Mouse (Mus musculus) adrenal gland, postnatal 4 days (tissue): Measurements from ENCODE around the gene Gpank1. TPM values are rescaled to one million over a fixed set of nuclear protein-coding genes. Genes with fewer than 3 reads are reported as not detected.

Experiments
- DNase-seq, 2 experiments: peaks; one replicate each; pipeline ENCODE4 v3.0.0; 2021 to 2022; ENCODE audit warnings: low spot score in 2 of 2, mixed read lengths in 2 of 2
- total RNA-seq, 2 experiments: library from RNA; stranded (reverse); gene quantifications; 2 replicates each; pipeline ENCODE4 v1.2.3; 2021

Gpank1 gene
- total RNA-seq, 2 experiments from 2014 or later = 14.7 TPM

- DNase-seq = no peak
Measured at GRCm38 (mm10) chr17:35131038-35131437, 9.8 kb downstream of the Gpank1 start.

DNA sequence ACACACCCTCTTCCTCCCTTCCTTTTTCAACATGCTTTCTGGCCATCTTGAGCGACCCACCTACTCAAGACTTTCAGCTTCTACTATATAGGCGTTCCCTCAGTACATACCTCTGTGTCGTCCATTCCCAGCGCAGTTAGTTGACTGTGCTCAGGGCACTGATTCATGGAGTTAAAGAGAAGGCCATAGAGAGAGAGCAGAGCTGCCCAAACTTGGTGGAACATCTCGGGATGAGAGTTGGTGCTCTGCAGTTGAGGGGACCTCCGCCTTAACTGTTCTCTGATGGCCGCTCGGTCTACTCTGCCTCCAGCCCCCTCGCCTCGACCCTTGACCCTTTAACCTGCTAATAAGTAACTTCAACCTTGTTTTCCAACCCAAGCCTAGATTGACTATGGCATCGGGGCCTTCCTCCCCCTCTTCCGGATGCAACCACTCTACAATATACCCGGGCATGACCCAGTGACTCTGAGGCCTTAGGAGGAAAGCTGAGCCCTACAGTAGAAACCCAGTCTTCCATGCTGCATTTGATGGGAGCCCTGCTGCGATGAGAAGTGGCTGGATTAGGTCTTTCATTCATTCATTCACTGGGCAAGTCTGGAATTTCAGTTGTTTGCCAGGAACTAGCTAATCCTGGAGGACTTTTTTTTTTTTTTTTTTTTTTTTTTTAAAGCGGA is 10.4 kb downstream of the Gpank1 start, which contains the start of gene Apom:
Apom (minus strand) TSS at position 551 of the 674 bp plus-strand sequence.
- no peak for DNase-seq

- DNase-seq = no peak
Measured at GRCm38 (mm10) chr17:35132174-35132560, 10.9 kb downstream of the Gpank1 start.

- DNase-seq = no peak
Measured at GRCm38 (mm10) chr17:35133517-35133916, 12.3 kb downstream of the Gpank1 start.

GRCm38 (mm10) chr17:35134801-35135590 is 13.7 kb downstream of the Gpank1 start, which contains the start of gene Bag6:
Gene Bag6 (plus strand): TSS chr17:35135178.
- peak; percentile 91 to 92 for DNase-seq

- no peak for DNase-seq
Measured at GRCm38 (mm10) chr17:35135591-35136320, 14.5 kb downstream of the Gpank1 start.

- DNase-seq = no peak
Measured at GRCm38 (mm10) chr17:35139269-35139668, 18.0 kb downstream of the Gpank1 start.

DNA sequence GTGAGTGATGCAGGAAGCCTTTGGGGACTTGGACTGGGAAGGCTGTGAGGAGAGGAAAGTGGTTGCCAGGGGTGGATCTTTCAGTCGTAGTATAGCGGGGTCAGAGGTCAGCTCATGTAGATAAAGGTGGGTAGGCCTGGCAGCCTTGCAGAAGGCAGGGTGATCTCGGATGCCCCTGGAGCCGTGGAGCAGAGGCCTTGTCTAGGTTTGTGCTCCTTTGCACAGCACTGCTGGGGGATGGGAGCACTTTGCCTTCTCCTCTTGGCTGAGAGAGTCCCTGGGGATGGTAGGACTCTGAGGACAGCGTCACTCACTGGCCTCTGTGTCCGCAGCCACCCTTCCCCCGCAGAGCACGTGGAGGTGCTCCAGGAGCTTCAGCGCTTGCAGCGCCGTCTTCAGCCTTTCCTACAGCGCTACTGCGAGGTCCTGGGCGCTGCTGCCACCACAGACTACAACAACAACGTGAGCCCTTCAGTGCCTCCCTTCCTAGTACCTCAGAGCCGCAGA is 19.3 kb downstream of the Gpank1 start:
- no peak for DNase-seq

DNA sequence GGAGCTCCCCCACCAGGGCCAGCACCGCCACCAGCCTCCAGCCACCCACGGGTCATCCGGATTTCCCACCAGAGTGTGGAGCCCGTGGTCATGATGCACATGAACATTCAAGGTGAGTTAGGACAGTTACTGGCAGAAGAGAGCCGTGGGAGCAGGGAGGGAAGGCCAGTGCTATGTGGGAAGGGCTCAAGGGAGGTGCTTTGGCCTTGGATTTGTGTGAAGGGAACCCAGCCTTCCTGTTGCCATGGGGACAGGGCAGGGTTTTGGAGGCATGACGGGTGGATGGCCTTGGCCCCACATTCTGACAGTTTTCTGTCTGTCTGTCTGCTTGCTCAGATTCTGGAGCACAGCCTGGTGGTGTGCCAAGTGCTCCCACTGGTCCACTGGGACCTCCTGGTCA is 20.7 kb downstream of the Gpank1 start:
- DNase-seq = peak in 1 of 2 experiments; percentile 62

DNA sequence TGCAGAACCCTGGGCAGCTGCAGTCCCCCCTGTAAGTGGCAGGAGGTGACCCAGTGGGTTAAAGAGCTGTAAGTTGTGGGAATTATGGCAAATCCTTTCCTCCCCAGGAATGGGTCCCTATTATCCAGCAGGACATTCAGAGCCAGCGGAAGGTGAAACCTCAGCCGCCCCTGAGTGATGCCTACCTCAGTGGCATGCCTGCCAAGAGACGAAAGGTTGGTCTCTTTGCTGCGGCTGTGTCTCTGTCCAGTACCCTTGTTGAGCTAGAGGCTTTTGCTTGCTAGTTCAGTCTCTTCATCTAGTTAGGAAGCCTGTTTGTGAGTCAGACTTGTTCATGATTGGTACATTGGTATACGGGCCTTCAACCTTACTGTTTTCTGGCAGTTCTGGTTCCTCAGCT is 24.9 kb downstream of the Gpank1 start:
- DNase-seq = no peak

- no peak for DNase-seq
Measured at GRCm38 (mm10) chr17:35147348-35147747, 26.1 kb downstream of the Gpank1 start.

GRCm38 (mm10) chr17:35147922-35148639 is 26.8 kb downstream of the Gpank1 start:
- no peak for DNase-seq

GRCm38 (mm10) chr17:35152121-35152520 is 30.9 kb downstream of the Gpank1 start:
- DNase-seq = no peak

- no peak for DNase-seq
Measured at GRCm38 (mm10) chr17:35153077-35153476, 31.8 kb downstream of the Gpank1 start.

- no peak for DNase-seq
Measured at GRCm38 (mm10) chr17:35153931-35154330, 32.7 kb downstream of the Gpank1 start.

DNA sequence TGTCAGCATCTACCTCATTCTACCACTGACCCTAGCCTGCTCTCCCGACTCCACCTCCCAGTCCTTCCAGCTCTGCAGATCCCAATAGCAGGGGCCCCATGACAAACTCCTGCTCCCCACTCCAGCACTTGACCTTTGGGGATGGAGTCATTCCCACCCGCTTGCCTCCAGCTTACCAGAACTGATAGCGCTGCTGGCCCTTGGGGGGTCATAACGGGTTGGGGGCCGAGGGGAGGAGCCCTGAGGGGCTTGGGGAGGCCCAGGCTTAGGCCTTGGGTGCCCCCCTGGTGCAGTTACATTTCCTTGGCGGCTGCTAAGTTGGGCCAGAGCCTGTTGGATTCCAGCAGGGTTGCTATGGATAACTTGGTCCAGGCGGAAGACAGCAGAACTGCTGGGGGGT is 33.4 kb downstream of the Gpank1 start:
- no peak for DNase-seq

- no peak for DNase-seq
Measured at GRCm38 (mm10) chr17:35155451-35155850, 34.2 kb downstream of the Gpank1 start.

GRCm38 (mm10) chr17:35156461-35157200 is 35.4 kb downstream of the Gpank1 start:
- no peak for DNase-seq

- DNase-seq = no peak
Measured at GRCm38 (mm10) chr17:35157254-35157653, 36.0 kb downstream of the Gpank1 start.

DNA sequence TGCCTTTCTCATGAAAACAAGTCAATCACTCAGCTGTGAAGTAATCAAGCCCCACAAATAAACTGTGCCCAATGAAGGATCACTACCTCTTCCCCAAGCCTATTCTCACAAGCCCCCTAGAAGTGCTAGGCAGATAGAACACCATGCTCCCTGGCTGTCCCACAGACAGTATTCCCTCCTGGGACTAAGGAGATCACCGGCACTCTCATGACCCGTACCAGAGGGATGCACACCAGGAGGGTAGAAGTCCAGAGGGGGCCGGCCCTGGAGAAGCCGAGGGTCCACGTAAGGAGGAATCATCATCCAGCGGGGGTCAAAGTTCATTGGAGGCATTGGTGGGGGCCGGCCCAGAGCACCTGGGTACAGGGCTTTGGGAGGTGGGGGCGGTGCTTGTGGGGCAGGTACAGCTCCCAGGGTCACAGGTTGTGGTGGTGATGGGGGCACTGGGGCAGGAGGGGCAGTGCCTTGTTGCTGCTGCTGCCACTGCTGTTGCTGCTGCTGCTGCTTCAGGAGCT is 36.5 kb downstream of the Gpank1 start:
- DNase-seq = no peak
